Mouse (Mus musculus): ENCODE results near the gene Gnb1.
"Not testable (repeated sequence)": the region's sequence is repeated elsewhere in the genome, so short reads cannot be mapped to it uniquely, and the experiment has no call there.

Gnb1 gene

DNA sequence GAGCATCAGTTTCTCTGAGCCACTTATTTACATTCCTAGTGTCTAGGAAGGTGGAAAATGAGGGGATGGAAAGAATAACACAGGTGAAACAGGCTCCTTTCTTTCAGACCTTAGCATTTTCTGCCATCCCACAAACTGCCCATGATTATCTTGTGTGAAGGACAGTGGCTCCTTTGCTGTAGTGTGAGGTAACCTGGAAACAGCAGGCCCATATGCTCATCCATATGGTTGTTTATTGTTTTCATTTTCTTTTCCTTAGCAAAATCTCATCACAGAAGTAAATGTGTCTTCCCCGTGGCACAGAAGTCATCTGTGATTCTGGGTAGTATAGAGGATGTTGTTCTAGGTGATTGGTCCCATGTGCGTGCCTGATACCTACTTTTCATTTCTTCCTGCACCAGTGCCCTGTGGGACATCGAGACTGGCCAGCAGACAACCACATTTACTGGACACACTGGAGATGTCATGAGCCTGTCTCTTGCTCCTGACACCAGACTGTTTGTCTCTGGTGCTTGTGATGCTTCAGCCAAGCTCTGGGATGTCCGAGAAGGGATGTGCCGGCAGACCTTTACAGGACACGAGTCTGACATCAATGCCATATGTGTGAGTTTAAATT lies 61.9 kb downstream of the Gnb1 start:
- DNase-seq (ENCODE audit: low read depth) = no peak

DNA sequence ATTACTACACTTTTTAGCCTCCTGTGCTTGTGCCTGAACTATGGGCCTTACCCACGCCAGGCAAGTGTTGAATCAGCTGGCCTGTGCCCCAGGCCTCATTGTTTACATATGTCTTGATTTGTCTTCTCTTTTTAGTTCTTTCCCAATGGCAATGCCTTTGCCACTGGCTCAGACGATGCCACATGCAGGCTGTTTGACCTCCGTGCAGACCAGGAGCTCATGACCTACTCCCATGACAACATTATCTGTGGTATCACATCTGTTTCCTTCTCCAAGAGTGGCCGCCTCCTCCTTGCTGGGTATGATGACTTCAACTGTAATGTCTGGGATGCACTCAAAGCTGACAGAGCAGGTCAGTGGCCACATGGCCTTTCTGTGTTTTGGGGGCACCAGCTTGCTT lies 63.7 kb downstream of the Gnb1 start:
- no peak for DNase-seq (ENCODE audit: low read depth)

DNA sequence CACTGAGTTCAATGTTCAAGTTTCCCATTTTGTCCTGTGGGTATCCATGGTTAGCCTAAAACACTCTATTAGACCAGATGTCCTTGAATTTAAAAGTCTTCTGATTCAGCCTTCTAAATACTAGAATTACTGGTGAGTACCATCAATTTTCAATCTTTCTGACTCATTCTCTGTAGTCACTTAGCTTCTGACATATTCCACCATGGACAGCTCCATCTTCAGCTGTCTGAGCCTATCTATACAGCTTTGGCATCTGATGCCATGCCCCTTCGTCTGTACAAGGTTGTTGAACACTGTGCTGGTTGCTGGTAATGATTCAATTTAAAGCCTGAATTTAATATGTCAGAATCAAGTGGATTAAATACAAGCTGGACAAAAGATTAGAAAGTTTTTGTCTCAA lies 64.3 kb downstream of the Gnb1 start:
- DNase-seq (ENCODE audit: low read depth) = peak; percentile 26

DNA sequence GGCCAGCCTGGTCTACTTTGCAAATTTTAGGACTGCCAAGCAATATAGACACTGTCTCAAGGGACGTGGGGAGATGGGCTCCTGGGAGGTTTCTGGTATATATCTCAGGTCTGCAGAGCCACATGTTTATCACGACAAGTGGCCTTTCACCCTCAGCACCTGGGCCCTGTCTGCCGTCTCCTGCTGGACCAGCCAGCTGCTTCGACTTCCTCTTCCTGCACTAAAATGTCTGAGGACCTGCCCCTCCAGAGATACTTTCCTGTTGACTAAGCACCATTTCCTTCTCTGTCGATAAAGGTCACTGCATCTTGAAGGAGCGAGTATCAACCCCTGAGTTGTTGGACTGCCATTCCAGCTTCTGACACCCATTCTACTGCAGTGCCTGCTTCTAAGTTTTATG lies 68.3 kb downstream of the Gnb1 start:
- DNase-seq (ENCODE audit: low read depth) = no peak

DNA sequence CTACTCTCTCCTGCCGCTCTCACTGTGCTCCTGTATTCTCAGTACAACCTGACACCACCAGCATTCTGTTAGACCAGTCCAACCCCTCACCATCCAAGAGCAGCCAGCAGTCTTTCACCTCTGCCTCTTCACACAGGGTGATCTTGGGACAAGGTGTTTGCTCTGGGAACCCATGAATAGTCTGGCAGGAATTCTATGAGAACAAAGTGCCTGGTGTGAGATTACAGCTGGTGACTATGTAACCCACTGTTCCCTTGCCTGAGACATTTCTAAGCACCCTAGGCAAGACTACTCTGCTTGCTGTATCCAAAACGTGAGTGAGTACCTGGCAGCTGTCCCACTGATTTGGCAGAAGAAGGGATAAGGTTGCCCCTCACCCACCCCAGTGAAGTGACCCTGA lies 69.8 kb downstream of the Gnb1 start:
- no peak for DNase-seq (ENCODE audit: low read depth)

DNA sequence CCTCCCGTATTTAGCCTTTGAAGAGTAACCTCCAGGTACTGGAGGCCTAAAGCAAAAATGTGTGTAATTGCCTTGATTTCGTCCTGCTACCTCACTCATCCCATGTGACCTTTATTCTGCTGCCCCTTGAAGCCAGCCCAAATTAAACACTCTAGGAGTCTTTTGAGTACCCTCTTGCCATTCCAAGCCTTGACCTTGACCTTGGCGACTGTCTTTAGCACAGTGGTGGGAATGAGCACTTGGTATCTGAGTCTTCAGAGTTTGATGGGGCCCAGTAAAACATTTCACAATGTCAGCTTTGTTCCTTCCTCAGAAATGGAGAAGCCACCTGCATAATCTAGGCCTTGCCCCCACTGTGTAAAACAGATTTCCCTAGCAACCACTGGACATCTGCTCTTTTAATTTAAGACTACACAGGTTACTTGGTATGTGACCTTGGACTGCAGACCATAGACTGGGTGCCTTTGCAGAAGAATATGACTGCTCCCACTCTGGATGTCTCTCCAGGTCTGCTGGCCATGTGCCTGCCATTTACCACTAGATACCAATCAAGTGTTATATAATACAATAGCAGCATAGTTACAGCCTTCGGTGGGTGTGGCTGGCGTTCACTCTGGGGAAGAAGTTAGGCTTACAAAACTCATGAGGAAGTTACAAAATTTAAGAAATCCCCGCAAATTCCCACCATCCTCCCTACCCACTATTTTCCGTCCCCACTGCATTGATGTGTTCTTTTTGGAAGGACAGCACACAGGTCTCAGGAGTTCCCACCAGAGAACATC lies 70.7 kb downstream of the Gnb1 start, which contains the start of gene Nadk:
Gene Nadk (plus strand): TSS at position 718 of the 782 bp plus-strand sequence.
- DNase-seq (ENCODE audit: low read depth) = peak; percentile 28

DNA sequence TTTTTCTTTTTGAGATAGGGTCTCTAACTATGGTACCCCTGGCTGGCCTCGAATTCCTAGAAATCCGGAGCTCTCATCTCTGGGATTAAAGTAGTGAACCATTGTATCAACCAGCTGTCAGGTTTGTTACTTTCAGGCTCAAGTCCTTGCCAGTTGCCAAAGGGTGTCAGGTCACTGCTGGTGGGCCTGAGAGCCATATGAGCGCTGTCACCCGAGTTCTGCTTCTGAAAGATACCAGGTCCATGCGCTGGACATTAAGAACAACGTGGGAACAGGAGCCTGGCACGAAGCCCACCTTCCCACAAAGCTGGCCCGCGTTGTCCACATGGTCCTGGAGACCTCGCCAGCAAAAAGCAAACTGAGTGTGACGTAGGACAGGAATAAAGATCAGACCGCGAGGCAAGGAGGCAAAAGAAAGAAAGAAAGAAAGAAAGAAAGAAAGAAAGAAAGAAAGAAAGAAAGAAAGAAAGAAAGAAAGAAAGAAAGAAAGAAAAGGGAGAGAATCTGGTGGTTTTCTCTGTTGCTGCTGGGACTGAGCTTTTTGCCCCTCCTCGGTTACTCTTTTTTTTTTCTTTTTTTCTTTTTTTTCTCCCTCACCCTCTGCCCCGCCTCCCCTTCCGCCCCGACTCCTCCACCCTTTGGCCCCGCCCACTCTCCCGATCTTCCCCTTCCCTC lies 71.7 kb downstream of the Gnb1 start:
- peak; percentile 78 for DNase-seq (ENCODE audit: low read depth)

DNA sequence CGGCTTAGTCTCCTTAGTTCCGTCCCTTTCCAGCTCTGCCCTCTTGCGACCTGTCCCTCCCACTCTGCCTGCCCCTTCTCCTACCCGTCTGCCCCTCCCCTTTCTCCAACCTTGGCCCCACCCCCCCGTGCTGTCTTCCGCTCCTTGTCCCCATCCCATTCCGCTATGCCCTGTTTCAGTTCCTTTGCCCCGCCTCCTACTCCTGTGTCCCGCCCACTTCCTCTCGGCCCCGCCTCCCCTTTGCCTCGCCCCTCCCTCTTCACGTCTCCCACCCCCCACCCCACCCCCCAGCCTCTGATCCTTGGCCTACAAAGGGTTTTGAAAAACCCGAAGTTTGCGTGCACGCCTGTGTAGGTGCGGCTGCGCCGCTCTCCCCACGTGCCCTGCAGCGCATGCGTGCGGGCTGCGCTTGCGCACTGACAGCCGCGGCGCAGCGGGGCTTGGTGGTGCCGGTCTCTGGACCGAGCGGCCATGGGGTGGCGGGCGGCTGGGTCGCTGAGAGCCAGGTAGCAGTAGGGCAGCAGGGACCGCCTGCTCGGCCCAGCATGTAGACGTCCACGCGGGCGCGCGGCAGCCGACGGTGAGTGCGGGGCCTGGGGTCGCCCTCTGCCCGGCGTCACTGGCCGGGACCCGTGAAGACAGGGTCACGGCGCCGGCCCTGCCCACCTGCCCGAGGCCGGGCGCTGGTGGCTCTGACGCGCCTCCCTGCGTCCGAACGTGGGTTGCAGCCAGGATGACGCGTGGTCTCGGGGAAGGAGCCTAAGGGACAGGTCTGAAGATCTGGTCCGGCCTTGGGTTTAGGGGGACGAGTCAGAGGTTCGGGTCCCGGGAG lies 72.5 kb downstream of the Gnb1 start:
- DNase-seq (ENCODE audit: low read depth) = peak; percentile 97

DNA sequence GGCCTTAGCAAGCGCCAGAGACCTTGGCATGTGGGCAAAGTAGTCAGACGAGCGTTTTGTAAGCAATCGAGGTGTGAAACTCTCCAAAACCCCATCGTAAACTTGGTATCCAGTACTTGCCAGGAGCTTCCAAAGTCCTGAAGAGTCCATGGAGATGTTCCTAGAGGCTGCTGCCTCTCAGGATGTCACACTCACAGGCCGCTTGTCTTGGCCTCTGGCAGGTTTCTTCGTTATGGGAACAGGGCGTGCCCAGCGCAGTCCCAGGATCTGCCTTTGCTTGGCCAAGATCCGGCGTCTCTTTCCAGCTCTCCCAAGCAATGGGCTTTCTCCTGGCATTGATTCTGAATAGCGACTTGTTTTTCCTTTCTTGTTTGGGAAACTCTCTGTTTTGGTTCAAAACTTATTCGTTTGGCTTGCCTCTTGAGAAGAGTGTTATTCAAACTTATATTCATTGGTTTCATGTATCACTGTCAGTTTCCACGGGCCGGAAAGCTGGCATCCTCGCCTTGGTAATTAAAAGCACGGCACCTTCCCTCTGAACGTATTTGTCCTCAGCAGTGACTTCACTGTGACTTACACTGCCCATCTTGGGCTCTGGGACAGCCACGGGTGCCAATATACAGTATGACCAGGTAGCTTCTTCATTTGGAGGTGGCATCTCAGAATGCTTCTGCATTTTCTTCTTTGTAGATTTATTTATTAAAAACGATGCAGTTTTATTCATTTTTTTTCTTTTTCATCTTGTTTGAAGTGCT lies 73.3 kb downstream of the Gnb1 start:
- DNase-seq (ENCODE audit: low read depth) = peak; percentile 58

DNA sequence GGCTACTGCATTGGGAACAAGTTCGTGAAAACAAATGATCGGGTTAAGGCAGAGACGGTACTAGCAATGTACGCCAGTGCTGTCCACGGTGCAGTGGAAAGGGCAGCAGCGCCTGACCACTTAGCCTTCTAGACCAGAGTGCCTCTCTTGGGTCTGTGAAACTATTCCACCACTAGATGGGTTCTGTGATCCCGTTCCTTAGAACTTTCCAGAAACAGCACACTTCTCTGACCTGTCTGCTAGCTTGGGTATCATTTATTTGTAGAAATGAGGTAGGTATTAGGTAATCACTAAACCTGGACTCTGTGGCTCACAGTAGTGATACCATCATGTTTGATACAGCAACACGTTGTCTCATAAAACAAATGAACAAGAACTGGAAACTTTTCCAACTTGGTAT lies 75.4 kb downstream of the Gnb1 start:
- no peak for DNase-seq (ENCODE audit: low read depth)

DNA sequence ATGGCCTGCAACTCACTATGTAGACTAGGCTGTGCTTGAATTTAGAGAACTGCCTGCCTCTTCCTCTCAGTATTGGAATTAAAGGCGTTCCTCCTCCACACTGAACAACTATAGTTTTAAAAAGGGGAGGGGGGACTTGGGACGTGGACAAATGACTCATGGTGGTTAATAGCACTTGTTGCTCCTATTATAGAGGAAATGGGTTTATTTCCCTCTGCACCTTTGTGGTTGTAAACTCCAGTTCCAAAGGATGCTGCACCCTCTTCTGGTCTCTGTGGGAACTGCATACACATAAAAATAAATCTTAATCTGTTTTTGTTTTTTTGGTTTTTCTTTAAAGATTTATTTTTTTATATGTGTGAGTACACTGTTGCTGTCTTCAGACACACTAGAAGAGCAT lies 77.0 kb downstream of the Gnb1 start:
- peak; percentile 73 for DNase-seq (ENCODE audit: low read depth)

DNA sequence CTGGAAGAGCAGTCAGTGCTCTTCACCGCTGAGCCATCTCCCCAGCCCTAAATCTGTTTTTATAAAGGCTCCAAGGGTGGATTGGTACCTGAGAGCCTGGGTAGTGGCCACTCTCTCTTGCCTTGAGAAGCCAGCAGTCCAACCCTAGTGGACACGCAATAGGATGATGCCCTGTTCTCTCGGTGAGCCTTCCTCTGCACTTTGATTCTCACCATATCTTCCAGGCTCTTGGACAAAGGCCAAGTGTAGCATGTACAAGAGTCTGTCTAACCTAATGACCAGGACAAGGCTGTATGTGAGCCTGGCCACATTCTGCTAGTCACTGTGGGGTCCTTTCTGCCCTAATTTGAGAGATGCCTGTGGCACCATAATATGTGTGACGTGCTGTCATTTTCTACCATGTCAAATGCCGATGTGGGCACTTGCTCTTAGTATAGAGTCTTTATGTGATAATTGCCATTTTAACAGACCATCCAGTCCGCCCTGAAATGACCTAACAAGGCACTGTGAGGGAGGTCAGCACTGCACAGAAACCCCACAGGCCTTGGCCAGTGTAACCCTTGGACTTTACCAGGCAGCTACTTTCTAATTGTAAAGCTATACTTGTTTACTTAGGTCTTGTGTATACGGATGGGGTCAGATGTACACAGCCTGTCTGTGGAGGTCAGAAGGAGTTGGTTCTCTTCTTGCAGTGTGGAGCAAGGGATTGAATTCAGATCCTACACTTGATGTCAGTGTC lies 77.6 kb downstream of the Gnb1 start:
- DNase-seq (ENCODE audit: low read depth) = no peak

DNA sequence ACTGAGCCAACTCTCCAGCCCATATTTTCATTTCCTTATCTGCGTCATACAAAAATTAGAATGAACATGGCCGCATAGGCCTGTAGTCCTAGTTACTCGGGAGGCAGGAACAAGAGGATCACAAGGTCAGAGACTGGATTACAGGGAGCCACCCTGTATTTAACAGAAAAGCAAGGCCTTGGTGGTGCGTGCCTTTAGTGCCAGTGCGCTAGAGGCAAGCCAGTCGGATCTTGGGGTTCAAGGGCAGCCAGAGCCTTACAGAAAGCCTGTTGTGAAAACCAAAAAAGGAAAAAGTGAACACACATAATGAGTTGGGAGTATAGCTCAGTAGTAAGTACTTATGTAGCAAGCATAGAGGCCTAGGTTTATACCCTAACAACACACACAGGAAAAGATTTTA lies 78.7 kb downstream of the Gnb1 start:
- no peak for DNase-seq (ENCODE audit: low read depth)

DNA sequence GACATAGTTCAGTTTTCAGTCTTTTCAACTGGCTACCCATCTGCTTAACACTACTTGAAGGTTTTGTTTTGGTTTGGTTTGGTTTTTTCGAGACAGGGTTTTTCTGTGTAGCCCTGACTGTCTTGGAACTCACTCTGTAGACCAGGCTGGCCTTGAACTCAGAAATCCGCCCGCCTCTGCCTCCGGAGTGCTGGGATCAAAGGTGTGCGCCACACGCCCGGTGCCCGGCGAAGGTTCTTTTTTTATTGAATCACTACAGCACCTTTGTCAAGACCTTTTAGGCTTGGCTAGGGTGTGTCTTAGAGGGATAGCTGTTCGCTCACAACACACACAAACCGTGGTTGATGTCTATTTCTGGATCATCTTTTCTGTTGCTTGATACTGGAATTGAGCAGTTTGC lies 79.2 kb downstream of the Gnb1 start:
- DNase-seq (ENCODE audit: low read depth) = not testable (repeated sequence)

DNA sequence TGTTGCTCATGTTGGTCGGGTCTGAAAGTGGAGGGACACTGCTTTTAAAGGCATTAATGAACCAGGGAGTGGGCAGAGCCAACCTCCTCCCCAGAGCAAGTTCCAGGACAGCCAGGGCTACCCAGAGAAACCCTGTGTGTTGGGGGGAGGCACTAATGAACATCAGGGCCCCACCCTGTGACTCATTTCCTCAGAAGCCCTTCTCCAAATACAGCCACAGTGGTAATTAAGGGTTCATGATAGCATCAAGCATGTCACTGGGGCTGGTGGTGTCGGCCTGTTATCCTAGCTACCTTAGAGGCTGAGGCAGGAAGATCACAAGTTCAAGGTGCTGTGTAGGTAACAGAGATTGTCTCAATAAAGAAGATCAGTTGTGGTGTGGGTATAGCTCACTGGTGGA lies 80.3 kb downstream of the Gnb1 start:
- DNase-seq (ENCODE audit: low read depth) = peak; percentile 16

DNA sequence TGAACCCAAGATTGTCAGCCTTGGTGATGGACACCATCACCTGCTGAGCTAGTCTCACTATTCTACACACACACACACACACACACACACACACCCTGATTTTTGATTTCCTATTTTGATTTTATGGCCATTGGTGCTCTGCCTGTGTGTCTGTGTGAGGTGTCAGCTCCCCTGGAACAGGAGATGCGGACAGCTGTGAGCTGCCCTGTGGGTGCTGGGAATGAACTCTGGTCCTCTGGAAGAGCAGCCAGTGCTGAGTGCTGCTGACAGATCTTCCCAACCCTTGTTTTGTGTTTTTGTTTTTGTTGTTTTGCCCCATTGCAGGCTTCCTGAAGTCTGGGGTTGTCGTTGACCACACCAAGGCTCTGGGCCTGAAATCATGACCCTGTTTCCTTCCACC lies 82.0 kb downstream of the Gnb1 start:
- no peak for DNase-seq (ENCODE audit: low read depth)

DNA sequence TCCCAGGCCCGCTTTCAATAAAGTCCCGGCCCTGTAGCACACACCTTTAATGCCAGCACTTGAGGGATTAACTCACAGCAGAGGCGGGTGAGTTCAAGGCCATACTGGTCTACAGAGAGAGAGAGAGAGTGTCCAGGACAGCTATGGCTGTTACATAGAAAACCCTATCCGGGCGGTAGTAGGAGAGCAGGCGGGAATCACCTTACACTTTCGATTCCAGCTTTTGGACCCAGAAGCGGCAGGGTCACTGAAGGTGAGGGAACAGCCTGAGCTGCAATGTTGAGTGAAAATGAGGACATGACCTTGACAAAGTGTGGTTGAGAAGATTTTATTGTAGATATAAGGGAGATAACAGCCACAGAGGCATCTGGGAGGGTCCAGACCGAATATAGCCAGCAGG lies 82.7 kb downstream of the Gnb1 start:
- DNase-seq (ENCODE audit: low read depth) = no peak

DNA sequence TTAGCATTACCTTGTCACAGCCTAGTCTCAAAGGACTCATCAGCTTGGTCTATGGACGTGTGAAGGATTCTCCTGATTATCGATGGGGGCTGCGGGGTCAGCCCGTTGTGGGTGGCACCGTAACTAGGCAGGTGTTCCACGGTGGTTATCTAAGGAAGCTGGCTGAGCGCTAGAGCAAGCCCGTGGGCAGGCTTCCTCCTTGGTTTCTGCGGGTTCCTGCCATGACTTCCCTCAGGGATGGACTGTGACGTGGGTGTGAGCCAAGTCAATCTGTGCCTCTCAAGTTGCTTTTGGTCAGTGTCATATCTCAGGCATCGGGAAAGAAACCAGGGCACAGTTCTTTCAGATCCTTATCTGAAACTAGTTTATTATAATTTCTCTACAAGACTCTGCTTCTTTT lies 83.8 kb downstream of the Gnb1 start:
- no peak for DNase-seq (ENCODE audit: low read depth)

DNA sequence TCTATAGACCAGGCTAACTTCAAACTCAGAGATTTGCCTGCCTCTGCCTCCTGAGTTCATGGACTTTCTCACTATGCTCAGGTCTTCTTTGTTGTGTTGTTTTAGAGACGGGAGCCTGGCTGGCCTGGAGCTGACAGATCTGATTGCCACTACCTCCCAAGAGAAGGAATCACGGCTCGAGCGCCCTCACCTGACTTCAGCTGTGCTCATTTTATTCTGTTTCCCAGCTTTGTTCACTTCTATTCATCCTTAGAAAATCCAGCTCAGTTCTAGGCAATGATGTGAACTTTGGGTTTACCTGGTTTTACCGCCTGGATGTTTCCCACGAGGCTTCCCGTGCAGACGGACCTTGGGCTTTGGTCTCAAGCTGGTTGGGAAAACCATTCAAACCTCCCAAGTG lies 84.4 kb downstream of the Gnb1 start:
- no peak for DNase-seq (ENCODE audit: low read depth)

DNA sequence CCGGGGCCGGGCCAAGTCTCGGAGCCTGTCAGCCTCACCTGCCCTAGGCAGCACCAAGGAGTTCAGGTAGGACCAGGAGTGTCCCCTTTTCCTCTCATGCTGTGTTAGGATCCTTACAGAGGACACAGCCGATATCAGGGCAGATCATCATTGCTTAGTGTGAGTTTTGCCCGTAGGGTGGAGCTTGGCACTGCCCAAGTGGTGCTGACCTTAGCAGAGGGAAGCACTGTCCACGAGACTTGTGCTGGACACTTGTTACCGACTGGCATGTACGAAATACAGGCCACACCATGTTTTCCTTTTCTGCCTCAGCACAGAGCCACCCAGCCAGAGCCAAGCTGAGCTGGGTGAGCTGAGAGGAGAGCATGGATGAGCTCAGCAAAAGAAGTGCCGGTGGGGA lies 86.0 kb downstream of the Gnb1 start:
- no peak for DNase-seq (ENCODE audit: low read depth)

DNA sequence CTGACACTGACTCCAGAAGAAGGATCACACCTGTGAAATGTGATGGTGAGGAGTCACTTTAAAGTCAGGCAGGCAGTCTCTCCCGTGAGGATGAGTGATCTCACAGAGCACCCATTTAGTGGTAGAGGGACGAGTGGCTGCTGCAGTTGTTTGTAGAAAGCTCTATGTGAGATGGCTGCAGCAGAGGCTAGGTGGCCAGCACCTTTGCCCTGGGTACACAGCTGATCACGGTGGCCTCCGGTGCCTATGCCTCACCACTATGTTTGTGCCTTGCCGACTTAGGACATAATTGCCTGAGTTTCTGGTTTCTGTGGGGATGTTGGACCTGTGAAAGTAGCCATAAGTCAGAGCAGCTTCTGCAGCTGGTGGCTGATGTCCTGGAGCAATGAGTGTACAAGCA lies 86.6 kb downstream of the Gnb1 start:
- no peak for DNase-seq (ENCODE audit: low read depth)

Data from NIH3T3 (cell line).